36 mouse cellular contexts compared by ENCODE assay signal in genomic region chr1:82619981-82620380, GRCm38 (mm10). TPM values are rescaled to one million over a fixed set of nuclear protein-coding genes. Genes with fewer than 3 reads are reported as not detected.
"Had no signal": no experiment of that assay in that cellular context is flagged by ENCODE, and none has a peak within 500 bp of the region (broad histone marks: within the 10 kb centered on the region; RNA-seq: fewer than 3 reads in every experiment).

No protein-coding gene starts in this region.

- H3K27me3 ChIP-seq: limb, embryonic 12.5 days; limb, embryonic 13.5 days; limb, embryonic 15.5 days; liver, embryonic 13.5 days; liver, embryonic 15.5 days; lung, embryonic 15.5 days; midbrain, embryonic 12.5 days; midbrain, embryonic 13.5 days; midbrain, embryonic 15.5 days; neural tube, embryonic 12.5 days had no signal

- H3K27ac ChIP-seq: limb, embryonic 10.5 days; limb, embryonic 12.5 days; limb, embryonic 13.5 days; limb, embryonic 15.5 days; liver, embryonic 12.5 days; liver, embryonic 13.5 days; liver, embryonic 14.5 days; liver, embryonic 15.5 days; lung, embryonic 15.5 days; macrophage; midbrain, embryonic 10.5 days; midbrain, embryonic 12.5 days; midbrain, embryonic 13.5 days; midbrain, embryonic 15.5 days; neural tube, embryonic 12.5 days had no signal

- H3K4me3 ChIP-seq: limb, embryonic 10.5 days; limb, embryonic 12.5 days; limb, embryonic 13.5 days; limb, embryonic 15.5 days; liver, embryonic 12.5 days; liver, embryonic 13.5 days; liver, embryonic 15.5 days; lung, embryonic 15.5 days; megakaryocyte, embryonic 14.5 days; midbrain, embryonic 10.5 days; midbrain, embryonic 12.5 days; midbrain, embryonic 13.5 days; midbrain, embryonic 15.5 days; myocyte; neural tube, embryonic 12.5 days had no signal

- DNase-seq: left cerebral cortex, postnatal 4 days; liver; liver, embryonic 13.5 days; liver, postnatal 0 days; lung, adult 18-20 months; lung, adult 2 months; lung, embryonic 14.5 days; lung, postnatal 10 days; lung, postnatal 14 days; lung, postnatal 36 days; lung, postnatal 4 days; midbrain, embryonic 14.5 days had no signal

- H3K9me3 ChIP-seq: limb, embryonic 10.5 days; limb, embryonic 12.5 days; limb, embryonic 13.5 days; limb, embryonic 15.5 days; liver, embryonic 12.5 days; liver, embryonic 13.5 days; liver, embryonic 15.5 days; lung, embryonic 15.5 days; megakaryocyte, embryonic 14.5 days; midbrain, embryonic 10.5 days; midbrain, embryonic 12.5 days; midbrain, embryonic 13.5 days; midbrain, embryonic 15.5 days; neural tube, embryonic 12.5 days had no signal

- H3K9ac ChIP-seq: limb, embryonic 12.5 days; limb, embryonic 13.5 days; limb, embryonic 15.5 days; liver, embryonic 12.5 days; liver, embryonic 13.5 days; liver, embryonic 14.5 days; liver, embryonic 15.5 days; liver, postnatal 0 days; lung, embryonic 14.5 days; lung, embryonic 15.5 days; midbrain, embryonic 12.5 days; midbrain, embryonic 13.5 days; midbrain, embryonic 15.5 days; neural tube, embryonic 12.5 days had no signal

- H3K4me1 ChIP-seq: limb, embryonic 10.5 days; limb, embryonic 12.5 days; limb, embryonic 13.5 days; limb, embryonic 15.5 days; lung, embryonic 15.5 days; midbrain, embryonic 10.5 days; midbrain, embryonic 12.5 days; midbrain, embryonic 13.5 days; midbrain, embryonic 15.5 days; neural tube, embryonic 12.5 days had no signal

- ATAC-seq: liver, embryonic 12.5 days; liver, postnatal 0 days; lung, postnatal 0 days; midbrain, embryonic 13.5 days; midbrain, embryonic 15.5 days; midbrain, embryonic 16.5 days had no signal

- H3K36me3 ChIP-seq: limb, embryonic 10.5 days; limb, embryonic 12.5 days; limb, embryonic 13.5 days; limb, embryonic 15.5 days; liver, embryonic 12.5 days; liver, embryonic 13.5 days; liver, embryonic 15.5 days; lung, embryonic 15.5 days; midbrain, embryonic 10.5 days; midbrain, embryonic 12.5 days; midbrain, embryonic 13.5 days; midbrain, embryonic 15.5 days; neural tube, embryonic 12.5 days had no signal

- H3K4me2 ChIP-seq: limb, embryonic 12.5 days; limb, embryonic 13.5 days; limb, embryonic 15.5 days; liver, embryonic 11.5 days; liver, embryonic 12.5 days; liver, embryonic 13.5 days; liver, embryonic 15.5 days; lung, embryonic 14.5 days; lung, embryonic 15.5 days; midbrain, embryonic 11.5 days; midbrain, embryonic 12.5 days; midbrain, embryonic 13.5 days; midbrain, embryonic 15.5 days; neural tube, embryonic 12.5 days had no signal

RNA-seq across cellular contexts. Expression of gene Col4a3, which starts 33.3 kb away (rescaled TPM):
- total RNA-seq: megakaryocyte progenitor cell, adult 5-6 weeks; megakaryocyte, adult 5-6 weeks; megakaryocyte-erythroid progenitor cell, adult 5-6 weeks; monocyte, adult 5-6 weeks had no signal
- polyA plus RNA-seq: macrophage had no signal

RNA-seq across cellular contexts. Expression of gene Col4a4, which starts 33.3 kb away (rescaled TPM):
- total RNA-seq: megakaryocyte, adult 5-6 weeks; megakaryocyte-erythroid progenitor cell, adult 5-6 weeks; monocyte, adult 5-6 weeks had no signal
- polyA plus RNA-seq: macrophage had no signal
